12 mouse cellular contexts compared by ENCODE assay signal in the genomic region with DNA sequence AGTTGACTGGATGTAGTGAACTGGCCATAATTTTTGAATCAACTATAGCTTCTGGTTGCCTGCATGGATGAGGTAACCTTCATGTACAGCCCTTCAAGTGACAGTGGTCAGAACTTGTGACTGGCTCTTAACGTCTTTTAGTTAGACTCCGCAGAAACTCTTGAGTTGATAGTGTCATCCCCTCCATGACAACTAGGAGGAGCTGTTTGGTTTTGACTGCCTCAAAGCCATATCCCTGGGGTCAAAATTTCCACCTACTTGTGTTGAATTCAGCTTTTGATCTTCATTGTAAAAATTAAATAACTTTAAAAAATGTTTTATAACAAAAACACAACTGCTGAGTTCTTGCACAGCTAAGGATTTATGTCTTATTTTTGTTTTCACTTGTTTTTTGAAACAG. TPM values are rescaled to one million over a fixed set of nuclear protein-coding genes. Genes with fewer than 3 reads are reported as not detected.
A peak's percentile ranks its signal among the peaks of the same experiment; 100 is the strongest.
DNase-seq lines count a peak whose midpoint lies in the region; ATAC-seq and TF ChIP-seq lines count a peak whose summit lies in the region.
"Had no signal": no experiment of that assay in that cellular context is flagged by ENCODE, and none has a peak within 500 bp of the region (broad histone marks: within the 10 kb centered on the region; RNA-seq: fewer than 3 reads in every experiment).

No protein-coding gene starts in this region.

- DNase-seq in forebrain, postnatal 0 days, result no peak
- no peak for DNase-seq in forebrain, embryonic 10.5 days (ENCODE audit: extremely low spot score, low spot score)
- no peak for DNase-seq in liver, postnatal 0 days
- peak; percentile 13 for DNase-seq in brain, adult 2 months (ENCODE audit: low read depth, low spot score)
- no peak for DNase-seq in left cerebral cortex, postnatal 4 days
- no peak for DNase-seq in embryonic facial prominence, embryonic 10.5 days (ENCODE audit: low spot score)
- DNase-seq: thymus, postnatal 25 days had no signal

- H3K4me2 ChIP-seq in forebrain, postnatal 0 days (ENCODE audit: low read depth), result no peak overlapping the region
- no peak overlapping the region for H3K4me2 ChIP-seq in liver, postnatal 0 days (ENCODE audit: low read depth, low read length)
- no peak overlapping the region for H3K4me2 ChIP-seq in liver, embryonic 12.5 days
- H3K4me2 ChIP-seq: embryonic facial prominence, embryonic 13.5 days; heart, embryonic 11.5 days had no signal

- H3K4me1 ChIP-seq in forebrain, postnatal 0 days (ENCODE audit: insufficient read depth), result peaks cover 11% of the 10 kb centered on the region
- peaks cover 17% of the 10 kb centered on the region for H3K4me1 ChIP-seq in forebrain, embryonic 10.5 days
- no peaks in the 10 kb centered on the region for H3K4me1 ChIP-seq in liver, postnatal 0 days (ENCODE audit: insufficient read depth)
- 0 out of 2 replicates have a peak, but pooled peaks cover 3% of the 10 kb centered on the region for H3K4me1 ChIP-seq in liver, embryonic 12.5 days
- peaks cover 8% of the 10 kb centered on the region for H3K4me1 ChIP-seq in embryonic facial prominence, embryonic 10.5 days

- 75% methylated on average over 2 of the region's 2 CpGs for WGBS in forebrain, postnatal 0 days
- WGBS in forebrain, embryonic 10.5 days, result 58% methylated on average over 2 of the region's 2 CpGs
- WGBS in liver, postnatal 0 days (ENCODE audit: insufficient replicate concordance), result 42% methylated on average over 2 of the region's 2 CpGs
- 46% methylated on average over 2 of the region's 2 CpGs for WGBS in liver, embryonic 12.5 days (ENCODE audit: insufficient replicate concordance)
- 56% methylated on average over 2 of the region's 2 CpGs for WGBS in embryonic facial prominence, embryonic 10.5 days

- no peak overlapping the region for H3K27ac ChIP-seq in forebrain, postnatal 0 days (ENCODE audit: low read depth, low read length)
- no peak overlapping the region for H3K27ac ChIP-seq in forebrain, embryonic 10.5 days
- H3K27ac ChIP-seq in liver, postnatal 0 days (ENCODE audit: low read depth), result no peak overlapping the region
- no peak overlapping the region for H3K27ac ChIP-seq in liver, embryonic 12.5 days
- no peak overlapping the region for H3K27ac ChIP-seq in embryonic facial prominence, embryonic 10.5 days (replicated peaks)
- H3K27ac ChIP-seq: embryonic facial prominence, embryonic 13.5 days had no signal

- H3K4me3 ChIP-seq in forebrain, postnatal 0 days (ENCODE audit: low read depth, low read length), result no peak overlapping the region
- no peak overlapping the region for H3K4me3 ChIP-seq in forebrain, embryonic 10.5 days
- no peak overlapping the region for H3K4me3 ChIP-seq in liver, postnatal 0 days (ENCODE audit: low read depth, low read length)
- H3K4me3 ChIP-seq in liver, embryonic 12.5 days, result no peak overlapping the region
- H3K4me3 ChIP-seq in embryonic facial prominence, embryonic 10.5 days, result no peak overlapping the region
- H3K4me3 ChIP-seq: embryonic facial prominence, embryonic 13.5 days had no signal

- H3K27me3 ChIP-seq in forebrain, postnatal 0 days (ENCODE audit: insufficient read depth, low read length), result no peaks in the 10 kb centered on the region
- no peaks in the 10 kb centered on the region for H3K27me3 ChIP-seq in forebrain, embryonic 10.5 days (ENCODE audit: poor library complexity, severe bottlenecking)
- no peaks in the 10 kb centered on the region for H3K27me3 ChIP-seq in liver, postnatal 0 days (ENCODE audit: insufficient read depth, low read length)
- H3K27me3 ChIP-seq in liver, embryonic 12.5 days (replicated peaks), result no peaks in the 10 kb centered on the region
- no peaks in the 10 kb centered on the region for H3K27me3 ChIP-seq in embryonic facial prominence, embryonic 10.5 days (replicated peaks; ENCODE audit: low read depth, poor library complexity, severe bottlenecking)
- H3K27me3 ChIP-seq: embryonic facial prominence, embryonic 13.5 days had no signal

- intact Hi-C loops in left cerebral cortex, postnatal 4 days (cut with DNase I), result no loop called here

- TF ChIP-seq CTCF in forebrain, postnatal 0 days (IDR thresholded peaks at IDR 0.05; ENCODE audit: low read depth), result peak; percentile 20; the same call in 1 of the 2 replicates
- peak; percentile 64 for TF ChIP-seq CTCF in liver, postnatal 0 days (IDR thresholded peaks at IDR 0.05; ENCODE audit: low read depth)

- TF ChIP-seq EP300 in liver, postnatal 0 days (IDR thresholded peaks at IDR 0.05; ENCODE audit: low read depth), result no peak

- no peaks in the 10 kb centered on the region for H3K9me3 ChIP-seq in forebrain, postnatal 0 days (ENCODE audit: low read length)
- no peaks in the 10 kb centered on the region for H3K9me3 ChIP-seq in forebrain, embryonic 10.5 days
- H3K9me3 ChIP-seq in liver, postnatal 0 days (ENCODE audit: low read length), result 0 out of 2 replicates have a peak, but pooled peaks cover 2% of the 10 kb centered on the region
- H3K9me3 ChIP-seq in liver, embryonic 12.5 days (replicated peaks), result no peaks in the 10 kb centered on the region
- H3K9me3 ChIP-seq in embryonic facial prominence, embryonic 10.5 days, result no peaks in the 10 kb centered on the region
- H3K9me3 ChIP-seq: embryonic facial prominence, embryonic 13.5 days had no signal

- no peaks in the 10 kb centered on the region for H3K36me3 ChIP-seq in forebrain, postnatal 0 days (ENCODE audit: insufficient read depth)
- no peaks in the 10 kb centered on the region for H3K36me3 ChIP-seq in forebrain, embryonic 10.5 days (replicated peaks)
- no peaks in the 10 kb centered on the region for H3K36me3 ChIP-seq in liver, postnatal 0 days (replicated peaks; ENCODE audit: insufficient read depth, low read length)
- no peaks in the 10 kb centered on the region for H3K36me3 ChIP-seq in liver, embryonic 12.5 days
- H3K36me3 ChIP-seq in embryonic facial prominence, embryonic 10.5 days (replicated peaks), result no peaks in the 10 kb centered on the region
- H3K36me3 ChIP-seq: embryonic facial prominence, embryonic 13.5 days had no signal

- no peak overlapping the region for H3K9ac ChIP-seq in forebrain, postnatal 0 days
- no peak overlapping the region for H3K9ac ChIP-seq in liver, postnatal 0 days (replicated peaks)
- no peak overlapping the region for H3K9ac ChIP-seq in liver, embryonic 12.5 days
- H3K9ac ChIP-seq: embryonic facial prominence, embryonic 13.5 days had no signal

- no peak for ATAC-seq in forebrain, postnatal 0 days
- no peak for ATAC-seq in liver, postnatal 0 days
- no peak for ATAC-seq in liver, embryonic 12.5 days
- ATAC-seq in megakaryocyte progenitor cell, adult 5-6 weeks (replicated peaks; ENCODE audit: poor library complexity), result peak; percentile 95
- ATAC-seq: hindbrain, embryonic 16.5 days had no signal

RNA-seq across cellular contexts. Expression of a gene that starts 22.4 kb away (rescaled TPM):
- total RNA-seq in forebrain, postnatal 0 days (2014; rRNA removed), result 50.0 and 71.6 TPM in 2 replicates
- 17.2 and 23.4 TPM in 2 replicates for polyA plus RNA-seq in forebrain, postnatal 0 days (2015; fragmentation: Nextera tagmentation; extraction: Ambion mirVana)
- 94.7 and 94.9 TPM in 2 replicates for polyA plus RNA-seq in forebrain, embryonic 10.5 days (2016; fragmentation: Nextera tagmentation; extraction: Ambion mirVana)
- 380 and 450 TPM in 2 replicates for polyA plus RNA-seq in liver, postnatal 0 days (2015; fragmentation: Nextera tagmentation; extraction: Ambion mirVana)
- polyA plus RNA-seq in liver, embryonic 12.5 days (2016; fragmentation: Nextera tagmentation; extraction: Ambion mirVana), result 89.2 and 92.0 TPM in 2 replicates
- total RNA-seq in megakaryocyte progenitor cell, adult 5-6 weeks (2015), result 11.5 and 13.7 TPM in 2 replicates
- 3.4 and 7.9 TPM in 2 replicates for total RNA-seq in megakaryocyte progenitor cell, adult 5-6 weeks (2017)
- 100 to 1,000 TPM; 142 to 143 TPM for total RNA-seq in left cerebral cortex, postnatal 4 days (2021)
- polyA plus RNA-seq in embryonic facial prominence, embryonic 10.5 days (2016; fragmentation: Nextera tagmentation; extraction: Ambion mirVana), result 119 and 130 TPM in 2 replicates
